In the genomic region with DNA sequence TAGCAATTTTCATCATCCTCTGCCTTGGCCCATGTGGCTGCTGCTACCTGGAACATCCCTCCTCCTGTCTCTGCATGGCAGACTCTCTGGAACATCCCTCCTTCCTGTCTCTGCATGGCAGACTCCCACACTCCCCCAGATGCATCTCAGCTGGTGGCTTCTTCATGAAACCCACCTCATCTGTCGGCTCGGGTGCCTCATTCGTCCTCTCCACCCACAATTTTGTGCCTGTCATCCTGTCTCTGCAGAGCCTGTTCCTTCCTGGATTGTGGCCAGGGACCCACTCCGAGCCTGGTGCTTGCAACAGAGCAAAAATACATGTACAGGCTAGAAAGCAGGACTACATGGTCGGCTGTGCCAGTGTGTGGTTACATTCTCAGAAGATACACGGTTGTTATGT, we compare ENCODE assay signal across 12 mouse cellular contexts.
DNase-seq lines count a peak whose midpoint lies in the region; ATAC-seq and TF ChIP-seq lines count a peak whose summit lies in the region.
"Had no signal": no experiment of that assay in that cellular context is flagged by ENCODE, and none has a peak within 500 bp of the region (broad histone marks: within the 10 kb centered on the region; RNA-seq: fewer than 3 reads in every experiment).

No protein-coding gene starts in this region.

- intact Hi-C loops in heart, postnatal 36 days (cut with DNase I) = no loop called here
- intact Hi-C loops in left cerebral cortex, adult 2 months (cut with DNase I) = loop anchor here (10.0 kb wide), 1 partner anchor 142 kb away; no protein-coding TSS in a partner anchor

- no peak overlapping the region for H3K4me3 ChIP-seq in heart, embryonic 15.5 days
- no peak overlapping the region for H3K4me3 ChIP-seq in left cerebral cortex, adult 2 months
- H3K4me3 ChIP-seq: forebrain, embryonic 13.5 days; hindbrain, embryonic 13.5 days; limb, embryonic 15.5 days had no signal

- H3K4me1 ChIP-seq in heart, embryonic 15.5 days (replicated peaks) = peaks cover 21% of the 10 kb centered on the region
- H3K4me1 ChIP-seq: forebrain, embryonic 13.5 days; limb, embryonic 15.5 days had no signal

- H3K27ac ChIP-seq in heart, embryonic 15.5 days = peak overlapping the region; percentile 18
- H3K27ac ChIP-seq in left cerebral cortex, adult 2 months = peak overlapping the region; percentile 61
- H3K27ac ChIP-seq: forebrain, embryonic 13.5 days; hindbrain, embryonic 13.5 days; limb, embryonic 15.5 days had no signal

- 30% methylated on average over 6 of the region's 6 CpGs for WGBS in heart, embryonic 15.5 days

- no peak for TF ChIP-seq CTCF in left cerebral cortex, adult 2 months (IDR thresholded peaks at IDR 0.05)

- no peaks in the 10 kb centered on the region for H3K9me3 ChIP-seq in heart, embryonic 15.5 days (replicated peaks)
- H3K9me3 ChIP-seq: forebrain, embryonic 13.5 days; limb, embryonic 15.5 days had no signal

- no peak for DNase-seq in heart, postnatal 36 days
- DNase-seq in lung, postnatal 36 days = peak; percentile 2
- no peak for DNase-seq in lung, adult 18-20 months
- peak; percentile 57 to 61 for DNase-seq in left cerebral cortex, adult 2 months (ENCODE audit: extremely low spot score in 1 of 2, low spot score in 2 of 2)
- DNase-seq in right cerebral cortex, postnatal 36 days (ENCODE audit: low spot score in 2 of 2) = peak; percentile 77 to 79
- DNase-seq in spleen, postnatal 4 days (ENCODE audit: low spot score in 2 of 2) = no peak
- DNase-seq: retina, postnatal 1 day had no signal

- no peak overlapping the region for H3K4me2 ChIP-seq in heart, embryonic 15.5 days
- H3K4me2 ChIP-seq: forebrain, embryonic 13.5 days; hindbrain, embryonic 13.5 days; limb, embryonic 15.5 days had no signal

- no peak for ATAC-seq in heart, embryonic 15.5 days (replicated peaks; ENCODE audit: insufficient number of reproducible peaks, insufficient read depth, low FRiP score, low read depth)
- no peak for ATAC-seq in megakaryocyte progenitor cell, adult 5-6 weeks (replicated peaks; ENCODE audit: poor library complexity)
- ATAC-seq: forebrain, embryonic 13.5 days had no signal

- no peak overlapping the region for H3K9ac ChIP-seq in heart, embryonic 15.5 days
- H3K9ac ChIP-seq: forebrain, embryonic 13.5 days; hindbrain, embryonic 13.5 days; limb, embryonic 15.5 days had no signal

- H3K36me3 ChIP-seq in heart, embryonic 15.5 days = no peaks in the 10 kb centered on the region
- H3K36me3 ChIP-seq: hindbrain, embryonic 13.5 days; limb, embryonic 15.5 days had no signal

- no peaks in the 10 kb centered on the region for H3K27me3 ChIP-seq in heart, embryonic 15.5 days
- H3K27me3 ChIP-seq: forebrain, embryonic 13.5 days; hindbrain, embryonic 13.5 days; limb, embryonic 15.5 days had no signal

Comparison
In these comparisons a context has a peak if more than half of its experiments do, and no peak if none do; other contexts are left out.
1. DNase-seq: peak in lung, postnatal 36 days (single experiment), left cerebral cortex, adult 2 months (2 of 2) and right cerebral cortex, postnatal 36 days (2 of 2); none in heart, postnatal 36 days (0 of 2), lung, adult 18-20 months (0 of 2) and spleen, postnatal 4 days (0 of 2).